Mouse (Mus musculus) CH12.LX (cell line): Measurements from ENCODE around the gene Dnase1l3. TPM values are rescaled to one million over a fixed set of nuclear protein-coding genes. Genes with fewer than 3 reads are reported as not detected.

ENCODE experiments used
- DNase-seq: peaks from one replicate; pipeline ENCODE4 v3.0.0-alpha.2; 2013; ENCODE audit errors: extremely low read depth
- H3K27ac ChIP-seq: 2 replicates; pipeline ENCODE4 v1.5.1; 2012; ENCODE audit warnings: low read depth, mild to moderate bottlenecking, control low read depth, moderate library complexity; ENCODE audit not compliant: insufficient read depth
- H3K27me3 ChIP-seq: replicated peaks from 2 replicates; pipeline ENCODE3; 2012; ENCODE audit warnings: inconsistent platforms
- H3K36me3 ChIP-seq, 2 experiments: replicated peaks in 1 of 2; 2 replicates each; pipeline versions ENCODE3 to v1.6.1; 2012; ENCODE audit warnings: inconsistent platforms in 1 of 2, low read length in 1 of 2, mild to moderate bottlenecking in 1 of 2, mixed read lengths in 1 of 2, moderate library complexity in 1 of 2; ENCODE audit not compliant: control insufficient read depth in 1 of 2, insufficient read depth in 1 of 2
- H3K4me1 ChIP-seq, 2 experiments: 2 replicates each; pipeline ENCODE4 v1.6.1; 2012; ENCODE audit warnings: inconsistent platforms in 1 of 2, moderate library complexity in 1 of 2; ENCODE audit not compliant: insufficient read depth in 2 of 2, control insufficient read depth in 1 of 2
- H3K4me2 ChIP-seq: 2 replicates; pipeline ENCODE4 v1.6.1; 2012; ENCODE audit warnings: low read depth, mild to moderate bottlenecking, control low read depth; ENCODE audit not compliant: poor library complexity, insufficient read depth, severe bottlenecking
- H3K4me3 ChIP-seq, 3 experiments: fragments of 150-350 bp in 1 of 3; sonication (generic) in 1 of 3; replicated peaks in 1 of 3; 2 replicates each; pipeline versions ENCODE3 to v1.5.1; 2011 to 2012; ENCODE audit warnings: low read depth in 2 of 3, low read length in 2 of 3, mild to moderate bottlenecking in 2 of 3, moderate library complexity in 2 of 3, control low read depth in 1 of 3, improper control_type of control experiment in 1 of 3, inconsistent platforms in 1 of 3, mixed read lengths in 1 of 3; ENCODE audit not compliant: poor library complexity in 1 of 3
- H3K79me2 ChIP-seq: replicated peaks from 2 replicates; pipeline ENCODE4 v1.6.1; 2012; ENCODE audit warnings: mild to moderate bottlenecking, moderate library complexity; ENCODE audit not compliant: control insufficient read depth, poor library complexity, insufficient read depth, severe bottlenecking; ENCODE audit errors: extremely low read depth
- H3K9ac ChIP-seq: 2 replicates; pipeline ENCODE4 v1.6.1; 2012; ENCODE audit warnings: low read depth, mild to moderate bottlenecking, control low read depth, moderate library complexity; ENCODE audit not compliant: insufficient read depth
- H3K9me3 ChIP-seq: replicated peaks from 2 replicates; pipeline ENCODE3; 2012; ENCODE audit warnings: low read length, inconsistent platforms, mixed read lengths
- BHLHE40 ChIP-seq: IDR thresholded peaks from 2 replicates; pipeline ENCODE4 v1.6.1; 2011; ENCODE audit warnings: mild to moderate bottlenecking, low read depth, low read length, improper control_type of control experiment
- CHD1 ChIP-seq: IDR thresholded peaks from 2 replicates; pipeline ENCODE4 v1.6.1; 2012; ENCODE audit warnings: low read depth, low read length, improper control_type of control experiment, inconsistent platforms
- CHD2 ChIP-seq: IDR thresholded peaks from 2 replicates; pipeline ENCODE4 v1.6.1; 2011; ENCODE audit warnings: low read length, improper control_type of control experiment
- CTCF ChIP-seq, 2 experiments: IDR thresholded peaks in 1 of 2; conservative IDR thresholded peaks in 1 of 2; 2 replicates each; pipeline ENCODE4 v1.5.1; 2011 to 2012; ENCODE audit warnings: low read depth in 2 of 2, low read length in 2 of 2, improper control_type of control experiment in 1 of 2, inconsistent platforms in 1 of 2, mild to moderate bottlenecking in 1 of 2, moderate library complexity in 1 of 2
- E2F4 ChIP-seq: IDR thresholded peaks from 2 replicates; pipeline ENCODE4 v1.6.1; 2011; ENCODE audit warnings: low read depth, low read length, improper control_type of control experiment; ENCODE audit not compliant: insufficient replicate concordance
- ELF1 ChIP-seq: IDR thresholded peaks from 2 replicates; pipeline ENCODE4 v1.6.1; 2014; ENCODE audit warnings: low read depth, mild to moderate bottlenecking, inconsistent platforms, low read length, improper control_type of control experiment
- EP300 ChIP-seq: IDR thresholded peaks from 2 replicates; pipeline ENCODE4 v1.6.1; 2011; ENCODE audit warnings: low read length, improper control_type of control experiment
- ETS1 ChIP-seq: conservative IDR thresholded peaks from 2 replicates; pipeline ENCODE4 v1.6.1; 2012; ENCODE audit warnings: low read depth, mild to moderate bottlenecking, inconsistent platforms, low read length, improper control_type of control experiment, moderate library complexity
- GABPA ChIP-seq: IDR thresholded peaks from 2 replicates; pipeline ENCODE4 v1.6.1; 2012; ENCODE audit warnings: low read depth, low read length, improper control_type of control experiment, inconsistent platforms; ENCODE audit not compliant: insufficient replicate concordance
- HCFC1 ChIP-seq: IDR thresholded peaks from 2 replicates; pipeline ENCODE4 v1.6.1; 2012; ENCODE audit warnings: low read depth, mild to moderate bottlenecking, inconsistent platforms, low read length, improper control_type of control experiment
- IRF4 ChIP-seq: IDR thresholded peaks from 2 replicates; pipeline ENCODE4 v1.6.1; 2014; ENCODE audit warnings: low read depth, mild to moderate bottlenecking, inconsistent platforms, low read length, improper control_type of control experiment
- JUN ChIP-seq: IDR thresholded peaks from 2 replicates; pipeline ENCODE4 v1.6.1; 2011; ENCODE audit warnings: low read depth, mild to moderate bottlenecking, low read length, improper control_type of control experiment, moderate library complexity; ENCODE audit not compliant: insufficient read depth
- JUND ChIP-seq: conservative IDR thresholded peaks from 2 replicates; pipeline ENCODE4 v1.6.1; 2011; ENCODE audit warnings: low read depth, low read length, improper control_type of control experiment
- KAT2A ChIP-seq: IDR thresholded peaks from 2 replicates; pipeline ENCODE4 v1.6.1; 2012; ENCODE audit warnings: low read length, improper control_type of control experiment, inconsistent platforms; ENCODE audit not compliant: insufficient replicate concordance
- MAFK ChIP-seq: IDR thresholded peaks from 2 replicates; pipeline ENCODE4 v1.6.1; 2011; ENCODE audit warnings: low read length, improper control_type of control experiment; ENCODE audit not compliant: insufficient replicate concordance
- MAX ChIP-seq: IDR thresholded peaks from 2 replicates; pipeline ENCODE4 v1.6.1; 2011; ENCODE audit warnings: low read length, improper control_type of control experiment
- MAZ ChIP-seq: IDR thresholded peaks from 2 replicates; pipeline ENCODE4 v1.6.1; 2012; ENCODE audit warnings: low read depth, mild to moderate bottlenecking, inconsistent platforms, low read length, improper control_type of control experiment, moderate library complexity
- MEF2A ChIP-seq: IDR thresholded peaks from 2 replicates; pipeline ENCODE4 v1.6.1; 2014; ENCODE audit warnings: low read depth, mild to moderate bottlenecking, inconsistent platforms, low read length, improper control_type of control experiment, borderline replicate concordance
- MXI1 ChIP-seq: IDR thresholded peaks from 2 replicates; pipeline ENCODE4 v1.6.1; 2011; ENCODE audit warnings: mild to moderate bottlenecking, low read depth, low read length, improper control_type of control experiment
- MYC ChIP-seq: IDR thresholded peaks from 2 replicates; pipeline ENCODE4 v1.6.1; 2011; ENCODE audit warnings: low read depth, mild to moderate bottlenecking, improper control_type of control experiment, low read length
- NELFE ChIP-seq: IDR thresholded peaks from 2 replicates; pipeline ENCODE4 v1.6.1; 2011; ENCODE audit warnings: low read depth, low read length, improper control_type of control experiment
- NRF1 ChIP-seq: IDR thresholded peaks from 2 replicates; pipeline ENCODE4 v1.6.1; 2014; ENCODE audit warnings: low read depth, mild to moderate bottlenecking, inconsistent platforms, low read length, improper control_type of control experiment, moderate library complexity
- PAX5 ChIP-seq: IDR thresholded peaks from 2 replicates; pipeline ENCODE4 v1.6.1; 2012; ENCODE audit warnings: low read length, inconsistent platforms, mixed read lengths
- POLR2A ChIP-seq: IDR thresholded peaks from 2 replicates; pipeline ENCODE4 v1.6.1; 2011; ENCODE audit warnings: low read depth, mild to moderate bottlenecking, improper control_type of control experiment, low read length
- POLR2AphosphoS2 ChIP-seq: IDR thresholded peaks from 2 replicates; pipeline ENCODE4 v1.6.1; 2011; ENCODE audit warnings: low read depth, low read length, improper control_type of control experiment
- RAD21 ChIP-seq: IDR thresholded peaks from 2 replicates; pipeline ENCODE4 v1.6.1; 2011; ENCODE audit warnings: low read depth, mild to moderate bottlenecking, low read length, improper control_type of control experiment, moderate library complexity
- RCOR1 ChIP-seq: conservative IDR thresholded peaks from 2 replicates; pipeline ENCODE4 v1.6.1; 2012; ENCODE audit warnings: low read depth, mild to moderate bottlenecking, inconsistent platforms, low read length, improper control_type of control experiment
- SIN3A ChIP-seq: IDR thresholded peaks from 2 replicates; pipeline ENCODE4 v1.6.1; 2012; ENCODE audit warnings: low read length, improper control_type of control experiment, inconsistent platforms
- SMC3 ChIP-seq: IDR thresholded peaks from 2 replicates; pipeline ENCODE4 v1.6.1; 2011; ENCODE audit warnings: low read depth, low read length, improper control_type of control experiment
- TBP ChIP-seq: conservative IDR thresholded peaks from 2 replicates; pipeline ENCODE4 v1.6.1; 2011; ENCODE audit warnings: low read depth, low read length, improper control_type of control experiment
- TCF12 ChIP-seq: IDR thresholded peaks from 2 replicates; pipeline ENCODE4 v1.6.1; 2014; ENCODE audit warnings: low read depth, mild to moderate bottlenecking, inconsistent platforms, low read length, improper control_type of control experiment
- UBTF ChIP-seq: IDR thresholded peaks from 2 replicates; pipeline ENCODE4 v1.6.1; 2012; ENCODE audit warnings: low read depth, mild to moderate bottlenecking, inconsistent platforms, low read length, improper control_type of control experiment, moderate library complexity
- USF1 ChIP-seq: IDR thresholded peaks from 2 replicates; pipeline ENCODE4 v1.6.1; 2014; ENCODE audit warnings: low read depth, mild to moderate bottlenecking, inconsistent platforms, low read length, improper control_type of control experiment
- USF2 ChIP-seq: conservative IDR thresholded peaks from 2 replicates; pipeline ENCODE4 v1.6.1; 2011; ENCODE audit warnings: low read depth, low read length, improper control_type of control experiment
- ZC3H11A ChIP-seq: IDR thresholded peaks from 2 replicates; pipeline ENCODE4 v1.6.1; 2012; ENCODE audit warnings: low read depth, mild to moderate bottlenecking, inconsistent platforms, low read length, improper control_type of control experiment
- ZKSCAN1 ChIP-seq: IDR thresholded peaks from 2 replicates; pipeline ENCODE4 v1.6.1; 2012; ENCODE audit warnings: low read depth, inconsistent platforms, low read length, improper control_type of control experiment, borderline replicate concordance
- ZMIZ1 ChIP-seq: IDR thresholded peaks from 2 replicates; pipeline ENCODE4 v1.6.1; 2012; ENCODE audit warnings: low read depth, mild to moderate bottlenecking, inconsistent platforms, low read length, improper control_type of control experiment
- ZNF384 ChIP-seq: IDR thresholded peaks from 2 replicates; pipeline ENCODE4 v1.6.1; 2012; ENCODE audit warnings: low read depth, low read length, improper control_type of control experiment, inconsistent platforms
- dilution Hi-C: fragments of 300-500 bp; cut with MboI; formaldehyde crosslinking; loops from 2 replicates; pipeline ENCODE4 v1.14.3; 2020; ENCODE audit warnings: low sequenced_read_pairs; ENCODE audit not compliant: extremely low pct_unique_long_range_greater_than_20kb, extremely low pct_ligation_motif_present
- in situ Hi-C: fragments of 300-500 bp; cut with MboI; formaldehyde crosslinking; loops from 3 replicates; pipeline ENCODE4 v1.14.3; 2019; ENCODE audit warnings: low sequenced_read_pairs, low pct_ligation_motif_present, low pct_unique_long_range_greater_than_20kb, mixed read lengths
- polyA plus RNA-seq: library from polyadenylated mRNA; unstranded; fragments of >175 nt; gene quantifications from 2 replicates; pipeline ENCODE4 v1.2.1, GENCODE M21; 2012; ENCODE audit warnings: low read depth; ENCODE audit not compliant: insufficient read length
- total RNA-seq, 2 experiments: library from RNA; depleted of rRNA; stranded (reverse); fragments of 300-350 nt in 1 of 2; fragments of >200 nt in 1 of 2; gene quantifications; 2 replicates each; pipeline ENCODE4 v1.2.3; 2012 to 2014

Gene Dnase1l3
- total and polyA plus RNA-seq, 3 experiments = 2.5 to 36.0 (median 2.9) TPM

- dilution Hi-C loops = no loop called here
- no peak overlapping the region for H3K4me3 ChIP-seq
- DNase-seq = peak; percentile 65
- no peaks in the 10 kb centered on the region; the same call in 1 of the 2 replicates for H3K79me2 ChIP-seq
- peak overlapping the region; percentile 90 for H3K27ac ChIP-seq
- no peaks in the 10 kb centered on the region for H3K27me3 ChIP-seq
- H3K9ac ChIP-seq = peak overlapping the region; percentile 31
- no peaks in the 10 kb centered on the region for H3K9me3 ChIP-seq
- H3K4me2 ChIP-seq = peak overlapping the region; percentile 56
- peak; percentile 77; the same call in 1 of the 2 replicates for TF ChIP-seq TCF12
- no peak for TF ChIP-seq ELF1
- TF ChIP-seq USF1 = no peak
- TF ChIP-seq PAX5 = no peak
- no peak for TF ChIP-seq SIN3A
- no peak for TF ChIP-seq NRF1
- TF ChIP-seq JUND = no peak
- TF ChIP-seq NELFE = no peak
- no peak for TF ChIP-seq CTCF (conservative IDR thresholded peaks at IDR 0.05 in 1 of 2, IDR thresholded peaks at IDR 0.05 in 1 of 2; ENCODE audit: low read depth in 2 of 2, low read length in 2 of 2)
- no peak for TF ChIP-seq MAFK
- no peak for TF ChIP-seq MAZ
- TF ChIP-seq MXI1 = peak; percentile 94
- TF ChIP-seq ZMIZ1 = no peak
- TF ChIP-seq KAT2A = no peak
- no peak for TF ChIP-seq POLR2AphosphoS2
- no peak for TF ChIP-seq ZKSCAN1
- peak; percentile 91 for TF ChIP-seq IRF4
- TF ChIP-seq POLR2A = no peak; the same call in none of the 2 replicates
- no peak for TF ChIP-seq E2F4
- TF ChIP-seq USF2 = no peak
- TF ChIP-seq MEF2A = peak; percentile 76
- no peak for TF ChIP-seq JUN
- no peak for TF ChIP-seq GABPA
- TF ChIP-seq HCFC1 = no peak
- no peak for TF ChIP-seq CHD2
- TF ChIP-seq MYC = peak; percentile 98
- TF ChIP-seq ETS1 = peak; percentile 52
- TF ChIP-seq UBTF = no peak
- TF ChIP-seq RCOR1 = no peak
- peak; percentile 97 for TF ChIP-seq CHD1
- TF ChIP-seq BHLHE40 = peak; percentile 88
- TF ChIP-seq RAD21 = no peak
- TF ChIP-seq MAX = peak; percentile 81
- no peak for TF ChIP-seq SMC3
- TF ChIP-seq ZC3H11A = no peak
- TF ChIP-seq EP300 = peak; percentile 83; the same call in 1 of the 2 replicates
- 0 out of 2 replicates have a peak, but pooled peaks have one; percentile 16 for TF ChIP-seq TBP
- no peak for TF ChIP-seq ZNF384
- H3K36me3 ChIP-seq = peaks cover 13 to 45% of the 10 kb centered on the region in 2 experiments
- in situ Hi-C loops = loop anchor here (5.0 kb wide), 1 partner anchor 39 kb away; the partner anchor contains the start of gene Abhd6
- peaks cover 19 to 57% of the 10 kb centered on the region in 2 experiments for H3K4me1 ChIP-seq
These were observed 46.7 kb upstream of the Dnase1l3 start for GRCm38 (mm10) chr14:8040911-8041678.
